In genomic region chr2:77884491-77884890, GRCm38 (mm10) we compare ENCODE assay signal across 26 mouse cellular contexts.
"Had no signal": no experiment of that assay in that cellular context is flagged by ENCODE, and none has a peak within 500 bp of the region (broad histone marks: within the 10 kb centered on the region; RNA-seq: fewer than 3 reads in every experiment).

No protein-coding gene starts in this region.

- H3K27me3 ChIP-seq: heart, embryonic 12.5 days; hindbrain, embryonic 13.5 days; hindbrain, embryonic 15.5 days; kidney, embryonic 15.5 days; limb, embryonic 12.5 days; liver, embryonic 13.5 days; liver, embryonic 15.5 days had no signal

- ATAC-seq: hindbrain, postnatal 0 days; intestine, embryonic 16.5 days had no signal

- H3K27ac ChIP-seq: gastrocnemius, adult 2 months; heart, adult 2 months; hindbrain, embryonic 10.5 days; hindbrain, embryonic 13.5 days; hindbrain, embryonic 15.5 days; hindbrain, postnatal 0 days; kidney, embryonic 15.5 days; kidney, postnatal 0 days; limb, embryonic 12.5 days; liver, embryonic 13.5 days; liver, embryonic 15.5 days had no signal

- H3K9ac ChIP-seq: heart, embryonic 12.5 days; hindbrain, embryonic 13.5 days; hindbrain, embryonic 15.5 days; kidney, embryonic 15.5 days; limb, embryonic 12.5 days; liver, embryonic 13.5 days; liver, embryonic 15.5 days had no signal

- H3K9me3 ChIP-seq: heart, embryonic 12.5 days; hindbrain, embryonic 10.5 days; hindbrain, embryonic 13.5 days; hindbrain, embryonic 15.5 days; kidney, embryonic 15.5 days; limb, embryonic 12.5 days; liver, embryonic 13.5 days; liver, embryonic 15.5 days had no signal

- H3K4me1 ChIP-seq: heart, embryonic 12.5 days; hindbrain, embryonic 10.5 days; hindbrain, embryonic 13.5 days; hindbrain, embryonic 15.5 days; kidney, embryonic 15.5 days; limb, embryonic 12.5 days; liver, embryonic 13.5 days; liver, embryonic 15.5 days had no signal

- H3K4me2 ChIP-seq: heart, embryonic 12.5 days; hindbrain, embryonic 13.5 days; hindbrain, embryonic 15.5 days; kidney, embryonic 15.5 days; limb, embryonic 12.5 days; liver, embryonic 11.5 days; liver, embryonic 13.5 days; liver, embryonic 15.5 days had no signal

- DNase-seq: gastrocnemius, adult 2 months; gastrocnemius, postnatal 10 days; gastrocnemius, postnatal 25 days; heart, adult 2 months; heart, postnatal 10 days; heart, postnatal 4 days; kidney, adult 11 months; kidney, adult 2 months; kidney, adult 9 months; kidney, postnatal 14 days; kidney, postnatal 36 days; layer of hippocampus, adult 9-11 months; layer of hippocampus, postnatal 36 days; liver; liver, embryonic 13.5 days had no signal

- H3K36me3 ChIP-seq: heart, embryonic 12.5 days; hindbrain, embryonic 10.5 days; hindbrain, embryonic 13.5 days; hindbrain, embryonic 15.5 days; kidney, embryonic 15.5 days; limb, embryonic 12.5 days; liver, embryonic 13.5 days; liver, embryonic 15.5 days had no signal

- H3K4me3 ChIP-seq: gastrocnemius, adult 2 months; heart, adult 2 months; heart, embryonic 12.5 days; hindbrain, embryonic 10.5 days; hindbrain, embryonic 13.5 days; hindbrain, embryonic 15.5 days; kidney, embryonic 15.5 days; limb, embryonic 12.5 days; liver, embryonic 13.5 days; liver, embryonic 15.5 days had no signal
